Mouse (Mus musculus) erythroblast, adult 5-6 weeks (primary cell): Measurements from ENCODE around the gene Sf1. TPM values are rescaled to one million over a fixed set of nuclear protein-coding genes. Genes with fewer than 3 reads are reported as not detected.

Experiments used
- ATAC-seq: replicated peaks from 2 replicates; pipeline ENCODE4 v1.8.0; 2016; ENCODE audit warnings: moderate number of reproducible peaks, mild to moderate bottlenecking, moderate TSS enrichment, inconsistent platforms; ENCODE audit not compliant: poor library complexity, low FRiP score, severe bottlenecking
- total RNA-seq, 2 experiments: library from RNA; stranded (forward) in 1 of 2; stranded (reverse) in 1 of 2; fragments of 150-400 nt in 1 of 2; fragments of 200-764, 138-1000 nt in 1 of 2; gene quantifications; 2 replicates each; pipeline versions ENCODE4 v1.2.3 to v1.2.4; 2015 to 2017; ENCODE audit warnings: low replicate concordance in 2 of 2

Sf1 gene
- total RNA-seq (2015; ENCODE audit: low replicate concordance) (71.3 and 72.7 TPM in 2 replicates), total RNA-seq (2017; ENCODE audit: low replicate concordance) (42.1 and 81.4 TPM in 2 replicates)

DNA sequence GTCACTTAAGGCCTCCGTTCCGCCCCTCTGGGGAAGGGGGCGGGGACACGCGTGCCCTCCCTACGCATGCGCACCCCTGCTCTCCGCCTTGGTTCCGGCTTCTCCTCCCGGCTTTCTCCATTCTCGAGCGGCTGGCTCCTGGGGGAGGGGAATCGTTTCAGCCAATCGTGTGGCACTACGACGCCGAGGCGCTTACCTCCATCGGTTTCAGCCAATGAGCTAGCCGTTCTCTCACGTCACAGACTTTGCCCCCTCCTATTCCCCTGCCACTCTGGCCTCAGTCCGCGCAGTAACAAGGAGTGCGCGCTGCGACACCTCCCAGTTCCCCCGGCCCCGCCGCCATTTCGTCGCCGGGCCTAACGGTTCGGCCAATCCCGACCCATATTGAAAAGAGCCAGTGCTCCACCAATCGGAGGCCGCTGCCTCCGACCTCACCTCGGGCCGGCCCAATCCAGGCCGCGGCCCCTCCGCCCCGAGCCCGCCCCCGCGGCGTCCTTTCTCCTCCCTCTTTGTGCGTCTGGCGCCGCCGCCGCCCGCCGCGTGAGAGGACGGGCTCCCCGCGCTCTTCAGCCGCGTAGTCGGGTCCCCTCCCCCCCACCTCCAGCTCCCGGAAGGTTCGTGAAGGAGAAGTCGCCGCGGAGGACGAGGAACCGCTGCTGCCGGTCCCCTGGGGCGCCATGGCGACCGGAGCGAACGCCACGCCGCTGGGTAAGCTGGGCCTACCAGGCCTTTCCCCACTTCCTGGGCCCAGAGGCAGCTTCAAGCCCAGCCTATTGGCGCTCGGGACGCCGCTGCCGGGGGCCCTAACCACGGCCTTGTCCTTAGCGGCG is at the start of gene Sf1:
TSS of gene Sf1 (plus strand) at position 280 of the 830 bp plus-strand sequence.
- ATAC-seq, result peak; percentile 90

GRCm38 (mm10) chr19:6313796-6314195 is 49.7 kb upstream of the Sf1 start:
- ATAC-seq, result no peak

DNA sequence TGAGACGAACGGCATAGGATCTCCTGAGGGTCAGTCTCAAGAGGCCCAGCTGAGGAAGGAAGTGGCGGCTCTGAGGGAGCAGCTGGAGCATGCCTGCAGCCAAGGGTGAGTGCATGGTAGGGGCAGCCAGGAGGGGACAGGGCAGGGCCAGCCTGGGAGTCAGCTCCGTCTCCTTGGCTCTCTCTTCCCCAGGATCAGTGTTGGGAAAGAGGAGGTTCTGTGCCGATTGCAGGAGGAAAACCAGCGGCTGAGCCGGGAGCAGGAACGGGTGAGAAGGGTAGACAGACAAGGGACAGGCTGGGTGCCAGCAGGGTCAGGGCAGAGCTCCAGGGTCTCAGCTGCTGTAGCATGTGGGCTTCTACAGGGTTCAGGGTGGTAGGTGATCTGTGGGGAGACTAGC is 49.0 kb upstream of the Sf1 start:
- no peak for ATAC-seq

DNA sequence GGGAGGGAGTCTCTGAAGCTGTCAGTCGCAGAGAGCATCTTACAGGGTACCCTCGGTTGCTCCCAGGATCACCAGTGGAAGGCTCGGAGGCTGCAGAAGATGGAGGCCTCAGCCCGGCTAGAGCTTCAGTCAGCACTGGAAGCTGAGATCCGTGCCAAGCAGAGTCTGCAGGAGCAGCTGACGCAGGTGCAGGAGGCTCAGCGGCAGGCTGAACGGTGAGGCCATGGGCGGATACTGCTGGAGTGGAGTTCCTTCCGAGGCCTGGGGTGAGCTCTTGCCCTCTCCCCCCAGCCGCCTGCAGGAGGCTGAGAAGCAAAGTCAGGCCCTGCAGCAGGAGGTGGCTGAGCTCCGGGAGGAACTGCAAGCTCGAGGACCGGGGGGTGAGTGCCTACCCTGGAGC is 47.9 kb upstream of the Sf1 start:
- ATAC-seq, result no peak

GRCm38 (mm10) chr19:6318145-6318544 is 45.3 kb upstream of the Sf1 start:
- ATAC-seq, result no peak

GRCm38 (mm10) chr19:6321358-6321757 is 42.1 kb upstream of the Sf1 start:
- ATAC-seq, result no peak

DNA sequence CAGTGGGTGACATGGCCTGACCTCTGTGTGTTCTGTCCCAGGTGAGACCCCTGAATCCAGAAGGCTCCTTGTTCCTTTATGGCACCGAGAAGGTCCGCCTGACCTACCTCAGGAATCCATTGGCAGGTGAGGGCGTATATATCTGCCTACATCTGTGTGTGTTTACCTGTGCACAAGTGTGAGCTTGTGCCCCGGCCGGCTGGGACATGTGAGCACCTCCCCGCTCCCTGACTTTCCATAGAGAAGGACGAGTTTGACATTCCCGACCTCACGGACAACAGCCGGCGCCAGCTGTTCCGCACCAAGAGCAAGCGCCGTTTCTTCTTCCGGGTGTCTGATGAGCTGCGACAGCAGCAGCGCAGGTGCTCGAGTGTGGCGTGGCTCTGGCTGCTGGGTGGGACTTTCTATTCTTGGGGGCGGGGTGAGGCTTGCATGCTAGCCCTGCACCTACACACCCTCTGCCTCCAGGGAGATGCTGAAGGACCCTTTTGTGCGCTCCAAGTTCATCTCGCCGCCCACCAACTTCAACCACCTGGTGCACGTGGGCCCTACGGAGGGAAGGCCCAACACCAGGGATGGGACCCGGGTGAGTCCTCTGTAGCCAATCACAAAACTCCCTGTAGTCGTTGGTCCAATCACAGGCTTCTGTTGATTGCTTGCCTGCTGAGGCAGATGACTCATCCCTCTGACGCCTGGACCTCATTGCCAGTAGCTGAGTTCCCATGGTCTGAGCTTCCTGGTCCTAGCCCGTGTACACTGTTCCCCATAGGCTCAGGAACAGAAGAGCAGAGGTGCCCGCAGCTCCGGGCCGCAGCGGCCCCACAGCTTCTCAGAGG is 41.5 kb upstream of the Sf1 start:
- no peak for ATAC-seq

- no peak for ATAC-seq
These were observed 38.7 kb upstream of the Sf1 start for GRCm38 (mm10) chr19:6324751-6325150.

DNA sequence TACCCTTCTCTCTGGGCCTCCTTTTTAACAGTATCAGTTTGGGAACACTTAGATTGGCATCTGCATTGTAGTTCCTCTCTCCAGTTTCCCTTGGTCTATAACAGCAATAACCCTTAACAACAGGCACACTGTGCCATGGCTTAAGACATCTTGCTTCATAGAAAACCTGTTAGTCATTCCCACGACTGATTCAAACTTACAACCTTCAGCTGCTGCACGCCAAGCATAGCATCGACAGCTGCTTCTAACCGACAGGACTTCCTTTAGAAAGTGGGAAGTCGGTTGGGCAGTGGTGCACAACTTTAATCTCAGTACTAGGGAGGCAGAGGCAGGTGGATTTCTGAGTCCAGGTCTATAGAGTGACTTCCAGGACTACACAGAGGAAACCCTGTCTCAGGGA is 32.3 kb upstream of the Sf1 start:
- ATAC-seq, result no peak

GRCm38 (mm10) chr19:6331719-6332516 is 31.6 kb upstream of the Sf1 start:
- 0 out of 2 replicates have a peak, but pooled peaks have one; percentile 49 for ATAC-seq

GRCm38 (mm10) chr19:6333761-6334595 is 29.5 kb upstream of the Sf1 start:
- ATAC-seq, result no peak

GRCm38 (mm10) chr19:6334673-6335457 is 28.6 kb upstream of the Sf1 start, which contains the start of gene Men1:
TSS of gene Men1 (plus strand) at chr19:6334979.
- ATAC-seq, result peak; percentile 84

DNA sequence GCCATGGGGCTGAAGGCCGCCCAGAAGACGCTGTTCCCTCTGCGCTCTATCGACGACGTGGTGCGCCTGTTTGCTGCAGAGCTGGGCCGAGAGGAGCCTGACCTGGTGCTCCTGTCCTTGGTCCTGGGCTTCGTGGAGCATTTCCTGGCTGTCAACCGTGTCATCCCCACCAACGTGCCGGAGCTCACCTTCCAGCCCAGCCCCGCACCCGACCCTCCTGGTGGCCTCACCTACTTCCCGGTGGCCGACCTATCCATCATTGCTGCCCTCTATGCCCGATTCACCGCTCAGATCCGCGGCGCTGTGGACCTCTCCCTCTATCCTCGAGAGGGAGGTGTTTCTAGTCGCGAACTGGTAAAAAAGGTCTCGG is 28.0 kb upstream of the Sf1 start:
- ATAC-seq, result 0 out of 2 replicates have a peak, but pooled peaks have one; percentile 19

DNA sequence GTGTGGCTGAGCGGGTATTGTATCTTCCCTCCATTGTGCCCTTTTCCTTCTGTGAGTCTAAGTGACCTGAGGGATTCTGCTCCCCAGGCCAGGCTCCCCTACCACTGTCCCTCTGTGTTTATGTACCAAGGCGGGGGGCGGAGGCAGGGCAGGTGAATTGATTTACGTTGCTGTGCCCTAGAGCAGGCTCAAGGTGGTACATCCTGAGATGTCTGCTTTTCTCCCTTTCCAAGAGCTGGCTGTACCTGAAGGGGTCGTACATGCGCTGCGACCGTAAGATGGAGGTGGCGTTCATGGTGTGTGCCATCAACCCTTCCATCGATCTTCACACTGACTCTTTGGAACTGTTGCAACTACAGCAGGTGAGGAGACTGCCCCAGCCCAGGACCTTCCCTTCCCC is 26.6 kb upstream of the Sf1 start:
- no peak for ATAC-seq

DNA sequence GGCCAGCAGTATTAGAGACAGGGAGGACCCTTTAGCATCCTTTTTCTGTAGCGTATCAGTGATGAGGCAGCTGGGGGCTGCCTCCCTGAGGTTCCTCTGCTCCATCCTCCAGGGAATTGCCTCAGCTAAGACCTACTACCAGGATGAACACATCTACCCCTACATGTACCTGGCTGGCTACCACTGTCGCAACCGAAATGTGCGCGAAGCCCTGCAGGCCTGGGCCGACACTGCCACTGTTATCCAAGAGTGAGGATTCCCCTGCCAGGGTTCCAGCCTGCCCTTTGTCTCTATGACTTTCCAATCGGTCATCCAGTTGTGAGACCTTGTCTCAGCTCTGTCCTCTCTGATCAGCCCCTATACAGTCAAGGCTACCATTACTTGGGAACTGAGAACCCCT is 25.3 kb upstream of the Sf1 start:
- no peak for ATAC-seq

DNA sequence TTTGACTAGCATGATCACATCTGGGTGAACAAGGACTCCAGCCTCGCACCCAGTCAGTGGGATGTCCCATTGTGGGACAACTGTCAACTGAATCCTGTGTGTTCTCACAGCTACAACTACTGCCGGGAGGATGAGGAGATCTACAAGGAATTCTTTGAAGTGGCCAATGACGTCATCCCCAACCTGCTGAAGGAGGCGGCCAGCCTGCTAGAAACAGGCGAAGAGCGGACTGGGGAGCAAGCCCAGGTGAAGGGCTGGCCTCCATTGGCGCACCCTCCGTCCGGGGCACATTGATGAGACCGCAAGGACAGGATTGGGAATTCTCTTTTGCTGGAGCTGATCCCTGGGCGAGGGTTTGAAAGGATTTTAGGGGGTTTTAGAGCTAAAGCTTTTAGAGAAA is 24.8 kb upstream of the Sf1 start:
- no peak for ATAC-seq

- ATAC-seq, result no peak
These were observed 24.3 kb upstream of the Sf1 start for GRCm38 (mm10) chr19:6339191-6339590.

GRCm38 (mm10) chr19:6339890-6340504 is 23.5 kb upstream of the Sf1 start:
- peak; percentile 52 for ATAC-seq
